Mouse (Mus musculus) midbrain, embryonic 15.5 days (tissue): ENCODE data around the gene Siglece. TPM values are rescaled to one million over a fixed set of nuclear protein-coding genes. Genes with fewer than 3 reads are reported as not detected.

Source experiments
- ATAC-seq: fragments of 200-750 bp; cut with Nextera tagmentation; replicated peaks from 2 replicates; pipeline ENCODE4 v1.8.0; 2017; ENCODE audit warnings: moderate TSS enrichment
- H3K27ac ChIP-seq: fragments of 300-500 bp; sonication (generic); 2 replicates; pipeline ENCODE4 v1.5.1; 2015; ENCODE audit warnings: mild to moderate bottlenecking, inconsistent platforms
- H3K27me3 ChIP-seq: fragments of 300-500 bp; sonication (generic); replicated peaks from 2 replicates; pipeline ENCODE4 v1.6.1; 2015; ENCODE audit warnings: inconsistent platforms
- H3K36me3 ChIP-seq: fragments of 300-500 bp; sonication (generic); replicated peaks from 2 replicates; pipeline ENCODE4 v1.6.1; 2015; ENCODE audit warnings: inconsistent platforms
- H3K4me1 ChIP-seq: fragments of 300-500 bp; sonication (generic); 2 replicates; pipeline ENCODE4 v1.6.1; 2015; ENCODE audit warnings: inconsistent platforms
- H3K4me2 ChIP-seq: fragments of 300-500 bp; sonication (generic); 2 replicates; pipeline ENCODE4 v1.6.1; 2015; ENCODE audit warnings: inconsistent platforms, mild to moderate bottlenecking, moderate library complexity
- H3K4me3 ChIP-seq: fragments of 300-500 bp; sonication (generic); 2 replicates; pipeline ENCODE4 v1.5.1; 2015; ENCODE audit warnings: mild to moderate bottlenecking, inconsistent platforms
- H3K9ac ChIP-seq: fragments of 300-500 bp; sonication (generic); 2 replicates; pipeline ENCODE4 v1.6.1; 2015; ENCODE audit warnings: mild to moderate bottlenecking, inconsistent platforms
- H3K9me3 ChIP-seq: fragments of 300-500 bp; sonication (generic); 2 replicates; pipeline ENCODE4 v1.6.1; 2016; ENCODE audit warnings: inconsistent platforms
- WGBS: fragments of 180-500 bp; shearing (Covaris S2); methylation state at CpG from one replicate; pipeline ENCODE4 v1.1.7; 2015; ENCODE audit warnings: mixed read lengths; 5-methylcytosine and 5-hydroxymethylcytosine counted together
- polyA plus RNA-seq: library from polyadenylated mRNA; unstranded; fragments of >200 nt; fragmentation: Nextera tagmentation; extraction: Ambion mirVana; gene quantifications from 2 replicates; pipeline ENCODE4 v1.2.1, GENCODE M21; 2015

Siglece gene
- polyA plus RNA-seq, 1 experiment from 2014 or later: 0.53 TPM

DNA sequence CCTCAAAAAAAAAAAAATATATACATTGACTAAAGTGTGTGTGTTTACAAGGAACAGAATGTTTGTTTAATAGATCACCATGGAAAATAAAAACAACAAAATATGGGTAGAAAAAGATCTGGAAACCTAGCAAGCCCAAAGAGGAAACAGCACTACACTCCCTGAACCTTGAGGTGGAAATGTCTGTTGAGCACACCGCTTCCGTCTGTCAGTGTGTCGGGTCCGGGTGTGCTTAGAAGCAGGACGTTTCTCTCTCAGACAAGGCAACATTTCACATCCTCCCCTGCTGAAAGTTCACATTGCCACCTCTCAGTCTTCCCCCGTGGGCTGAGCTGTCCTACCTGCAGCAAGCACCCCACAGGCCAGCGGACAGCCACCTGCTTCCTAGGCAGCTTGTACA is 37.0 kb downstream of the Siglece start:
- Histone ChIP-seq H3K4me1 (peaks cover 4% of the 10 kb centered on the region; the same call in 1 of the 2 replicates), H3K27ac (no peak overlapping the region), H3K4me2 (no peak overlapping the region), H3K36me3 (no peaks in the 10 kb centered on the region), H3K4me3 (no peak overlapping the region), H3K27me3 (no peaks in the 10 kb centered on the region), H3K9ac (no peak overlapping the region), H3K9me3 (no peaks in the 10 kb centered on the region)
- 82% methylated on average over 7 of the region's 7 CpGs for WGBS
- ATAC-seq: no peak

DNA sequence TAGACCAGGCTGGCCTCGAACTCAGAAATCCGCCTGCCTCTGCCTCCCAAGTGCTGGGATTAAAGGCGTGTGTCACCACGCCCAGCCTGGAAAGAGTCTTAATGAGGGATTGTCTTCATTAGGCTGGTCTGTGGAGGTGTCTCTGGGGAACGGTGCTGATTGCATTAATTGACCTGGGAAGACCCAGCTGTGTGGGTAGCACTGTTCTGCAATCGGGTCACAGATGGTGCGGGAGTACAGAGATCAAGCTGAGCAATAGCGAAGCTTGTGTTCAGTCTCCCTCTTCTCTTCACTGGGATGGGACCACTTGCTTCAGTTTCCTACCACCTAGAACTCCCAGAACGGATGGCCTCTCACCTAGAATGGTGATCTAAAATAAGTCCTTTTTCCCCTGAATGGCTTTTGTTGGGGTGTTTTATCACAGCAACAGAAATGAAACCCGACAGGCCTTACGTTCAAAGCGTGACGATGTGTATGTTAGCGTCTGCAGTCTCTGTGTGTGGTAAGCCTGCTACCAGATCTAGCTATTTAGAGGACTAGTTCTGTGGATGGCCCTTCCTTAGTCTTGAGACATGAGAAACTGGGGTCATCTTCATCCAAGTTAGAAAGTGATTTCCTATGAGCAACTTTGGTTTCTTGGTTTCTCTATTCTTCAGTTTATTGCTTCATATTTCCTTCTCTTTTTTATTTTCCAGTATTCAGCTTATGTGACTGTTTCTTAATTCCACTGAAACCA is 46.0 kb downstream of the Siglece start:
- 84% methylated on average over 14 of the region's 14 CpGs for WGBS
- no peak overlapping the region for H3K27ac ChIP-seq
- H3K4me2 ChIP-seq: no peak overlapping the region
- H3K9me3 ChIP-seq: no peaks in the 10 kb centered on the region
- no peak overlapping the region for H3K9ac ChIP-seq
- no peak overlapping the region for H3K4me3 ChIP-seq
- H3K4me1 ChIP-seq: no peaks in the 10 kb centered on the region
- ATAC-seq: no peak
- no peaks in the 10 kb centered on the region for H3K36me3 ChIP-seq
- H3K27me3 ChIP-seq: no peaks in the 10 kb centered on the region

- Histone ChIP-seq H3K4me1 (peaks cover 6% of the 10 kb centered on the region; the same call in 1 of the 2 replicates), H3K4me2 (no peak overlapping the region), H3K9ac (no peak overlapping the region), H3K27me3 (0 out of 2 replicates have a peak, but pooled peaks cover 3% of the 10 kb centered on the region), H3K36me3 (no peaks in the 10 kb centered on the region), H3K9me3 (no peaks in the 10 kb centered on the region), H3K27ac (no peak overlapping the region), H3K4me3 (no peak overlapping the region)
- 81% methylated on average over 7 of the region's 7 CpGs for WGBS
- ATAC-seq: no peak
These were observed 51.6 kb downstream of the Siglece start for GRCm38 (mm10) chr7:43608316-43608824.

DNA sequence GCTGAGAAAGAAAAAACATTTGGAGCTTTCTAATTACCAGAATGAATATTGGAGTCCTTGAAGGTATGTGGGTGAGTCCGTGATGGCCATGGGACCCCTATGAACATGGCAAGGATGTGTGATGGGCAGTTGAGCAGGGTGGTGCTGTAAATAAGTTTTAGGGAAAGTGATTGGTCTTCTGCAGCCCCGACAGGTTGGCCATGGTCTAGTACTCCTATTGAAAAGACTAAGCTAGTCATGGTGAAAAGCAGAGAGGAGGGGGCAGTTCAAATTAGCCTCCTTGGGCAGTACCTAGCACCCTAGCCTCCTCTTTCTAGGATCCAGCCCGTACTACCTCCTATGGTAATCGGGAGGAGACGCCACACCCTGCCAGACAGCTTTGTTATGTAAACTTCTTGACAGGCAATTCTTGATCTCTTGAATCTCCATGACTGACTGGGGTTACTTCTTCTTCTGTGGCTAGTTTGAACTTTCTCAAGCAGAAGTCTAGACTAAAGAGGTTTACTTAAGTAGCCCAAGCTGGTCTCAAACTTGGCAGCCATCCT is 52.1 kb downstream of the Siglece start:
- no peak overlapping the region for H3K27ac ChIP-seq
- H3K9ac ChIP-seq: no peak overlapping the region
- no peak for ATAC-seq
- no peaks in the 10 kb centered on the region for H3K9me3 ChIP-seq
- no peaks in the 10 kb centered on the region for H3K36me3 ChIP-seq
- H3K27me3 ChIP-seq: 0 out of 2 replicates have a peak, but pooled peaks cover 3% of the 10 kb centered on the region
- H3K4me1 ChIP-seq: peaks cover 6% of the 10 kb centered on the region; the same call in 1 of the 2 replicates
- peak overlapping the region; percentile 46 for H3K4me3 ChIP-seq
- peak overlapping the region; percentile 89 for H3K4me2 ChIP-seq
- WGBS: 33% methylated on average over 5 of the region's 5 CpGs

GRCm38 (mm10) chr7:43606896-43607742 is 52.8 kb downstream of the Siglece start, which contains the start of gene Zfp819:
Gene Zfp819, plus strand, starts transcription at chr7:43607169.
- ATAC-seq: peak; percentile 93
- 11% methylated on average over 41 of the region's 41 CpGs for WGBS

DNA sequence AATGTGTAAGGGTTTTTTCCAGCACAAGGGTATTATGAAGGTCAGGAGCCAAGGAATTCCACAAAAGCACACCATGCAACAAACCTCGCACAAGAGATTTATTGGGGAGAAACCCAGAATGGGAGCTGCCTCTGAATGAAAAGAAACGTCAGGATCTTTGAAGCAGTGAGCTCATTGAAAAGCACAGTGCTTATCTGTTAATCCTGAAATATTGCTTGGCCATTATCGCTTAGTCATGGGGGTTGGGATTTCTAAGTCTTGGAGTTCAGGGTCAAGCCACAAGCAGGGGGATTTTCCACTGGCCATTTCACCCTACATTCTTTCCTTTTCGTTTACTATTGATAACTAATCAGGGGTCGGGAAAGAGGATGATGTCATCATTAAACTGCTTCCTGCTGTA is 58.1 kb downstream of the Siglece start:
- Histone ChIP-seq H3K27ac (no peak overlapping the region), H3K4me3 (no peak overlapping the region)

More at GRCm38 (mm10) chr7:43606896-43607742, 52.8 kb downstream of the Siglece start, which contains the start of gene Zfp819:
- no peak within 1 kb of the TSS for H3K27ac ChIP-seq
- H3K36me3 ChIP-seq: no peaks in the 10 kb centered on the region
- H3K4me1 ChIP-seq: peaks cover 11% of the 10 kb centered on the region
- H3K4me2 ChIP-seq: peak within 1 kb of the TSS; percentile 89
- peak within 1 kb of the TSS; percentile 31 for H3K9ac ChIP-seq
- peak within 1 kb of the TSS; percentile 46 for H3K4me3 ChIP-seq
- H3K9me3 ChIP-seq: no peaks in the 10 kb centered on the region
- 0 out of 2 replicates have a peak, but pooled peaks cover 3% of the 10 kb centered on the region for H3K27me3 ChIP-seq

More for the DNA sequence above, 58.1 kb downstream of the Siglece start:
- WGBS: 15% methylated on average over 5 of the region's 5 CpGs
- no peaks in the 10 kb centered on the region for H3K36me3 ChIP-seq
- no peaks in the 10 kb centered on the region for H3K27me3 ChIP-seq
- no peaks in the 10 kb centered on the region for H3K9me3 ChIP-seq
- H3K4me1 ChIP-seq: peaks cover 9% of the 10 kb centered on the region
- H3K9ac ChIP-seq: no peak overlapping the region
- no peak for ATAC-seq
- H3K4me2 ChIP-seq: no peak overlapping the region

Other genes with a start within 250 kb of the Siglece start
- not detected in 2 replicates for gene Lim2, start 232.5 kb downstream of the Siglece start, polyA plus RNA-seq
- gene Nkg7, start 223.1 kb downstream of the Siglece start, polyA plus RNA-seq: 0.25 TPM in 1 of 2 replicates, not detected in the other
- not detected in 2 replicates for gene Cldnd2, start 219.4 kb downstream of the Siglece start, polyA plus RNA-seq
- 117 and 130 TPM in 2 replicates for gene Etfb, start 216.1 kb downstream of the Siglece start, polyA plus RNA-seq
- not detected in 2 replicates for gene Gm45233, start 216.0 kb downstream of the Siglece start, polyA plus RNA-seq
- gene Vsig10l, start 197.0 kb downstream of the Siglece start, polyA plus RNA-seq: 15.6 and 16.0 TPM in 2 replicates
- 9.7 and 10.0 TPM in 2 replicates for gene Iglon5, start 170.1 kb downstream of the Siglece start, polyA plus RNA-seq
- 0.06 TPM in 1 of 2 replicates, not detected in the other for gene 4931406B18Rik, start 154.2 kb downstream of the Siglece start, polyA plus RNA-seq
- 0.41 and 0.95 TPM in 2 replicates for gene Cd33, start 115.7 kb downstream of the Siglece start, polyA plus RNA-seq
- gene Zfp658, start 97.9 kb downstream of the Siglece start, polyA plus RNA-seq: 9.5 and 10.4 TPM in 2 replicates
- 14.6 and 15.3 TPM in 2 replicates for gene Zfp719, start 80.6 kb downstream of the Siglece start, polyA plus RNA-seq
- 0.33 and 0.43 TPM in 2 replicates for gene Zfp819, start 53.0 kb downstream of the Siglece start, polyA plus RNA-seq
- not detected in 2 replicates for gene Ceacam18, start 25.5 kb downstream of the Siglece start, polyA plus RNA-seq
- gene Ctu1, start 11.9 kb upstream of the Siglece start, polyA plus RNA-seq: 27.6 and 33.8 TPM in 2 replicates
- gene Klk14, start 30.3 kb upstream of the Siglece start, polyA plus RNA-seq: not detected in 2 replicates
- gene Klk13, start 52.4 kb upstream of the Siglece start, polyA plus RNA-seq: 0.13 and 0.21 TPM in 2 replicates
- not detected in 2 replicates for gene Klk12, start 108.7 kb upstream of the Siglece start, polyA plus RNA-seq
- 0.17 TPM in 1 of 2 replicates, not detected in the other for gene Klk11, start 114.4 kb upstream of the Siglece start, polyA plus RNA-seq
- 0.12 and 0.17 TPM in 2 replicates for gene Klk10, start 120.9 kb upstream of the Siglece start, polyA plus RNA-seq
- 0.12 and 0.27 TPM in 2 replicates for gene Klk9, start 131.7 kb upstream of the Siglece start, polyA plus RNA-seq
- 7.3 and 10.0 TPM in 2 replicates for gene Klk8, start 137.4 kb upstream of the Siglece start, polyA plus RNA-seq
- not detected in 2 replicates for gene Klk7, start 151.1 kb upstream of the Siglece start, polyA plus RNA-seq
- not detected in 2 replicates for gene Klk6, start 164.3 kb upstream of the Siglece start, polyA plus RNA-seq
- gene Klk5, start 181.8 kb upstream of the Siglece start, polyA plus RNA-seq: not detected in 2 replicates
- 0.18 TPM in 1 of 2 replicates, not detected in the other for gene Klk4, start 221.0 kb upstream of the Siglece start, polyA plus RNA-seq